Mouse (Mus musculus) left cerebral cortex, postnatal 25 days (tissue): ENCODE measurements around the gene Aldh6a1. TPM values are rescaled to one million over a fixed set of nuclear protein-coding genes. Genes with fewer than 3 reads are reported as not detected.

Source experiments
- DNase-seq, 2 experiments: peaks; one replicate each; pipeline ENCODE4 v3.0.0; 2022; ENCODE audit warnings: low spot score in 2 of 2, mixed read lengths in 1 of 2
- intact Hi-C: fragments of 180-260 bp; cut with DNase I; formaldehyde crosslinking; loops from one replicate; pipeline ENCODE4 v1.15.1; 2025
- total RNA-seq, 2 experiments: library from RNA; stranded (reverse); gene quantifications; 2 replicates each; pipeline ENCODE4 v1.2.3; 2021

The Aldh6a1 gene
- total RNA-seq, 2 experiments from 2014 or later, result 38.1 to 45.3 TPM

DNA sequence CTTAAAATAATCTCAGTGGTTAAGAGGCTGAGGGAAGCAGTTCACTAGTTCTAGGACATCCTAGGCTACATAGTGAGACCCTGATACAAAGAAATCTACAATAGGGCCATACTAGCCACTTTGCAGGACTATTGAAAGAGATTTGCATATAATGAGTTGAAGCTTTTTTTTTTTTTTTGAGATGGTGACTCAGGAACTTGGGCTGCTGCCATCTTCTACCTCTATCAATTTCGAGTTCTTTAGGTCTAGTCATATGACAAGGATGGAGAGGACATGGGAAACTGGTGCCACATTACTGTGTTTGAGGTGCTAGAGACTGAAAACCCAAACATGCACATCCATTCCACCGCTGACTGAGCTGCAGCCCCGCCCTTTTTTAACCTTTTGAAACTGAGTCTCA lies 26.8 kb downstream of the Aldh6a1 start:
- no peak for DNase-seq
- intact Hi-C loops, result no loop called here

DNA sequence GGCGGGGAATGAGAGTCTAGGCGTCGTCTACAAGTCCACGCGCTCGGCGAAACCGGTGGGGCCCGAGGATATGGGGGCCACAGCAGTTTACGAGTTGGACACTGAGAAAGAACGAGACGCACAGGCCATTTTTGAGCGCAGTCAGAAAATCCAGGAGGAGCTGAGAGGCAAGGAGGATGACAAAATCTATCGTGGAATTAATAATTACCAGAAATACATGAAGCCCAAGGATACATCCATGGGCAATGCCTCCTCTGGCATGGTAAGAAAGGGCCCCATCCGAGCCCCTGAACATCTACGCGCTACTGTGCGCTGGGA lies 33.2 kb downstream of the Aldh6a1 start:
- no peak for DNase-seq
- intact Hi-C loops, result loop anchor here (2.0 kb wide), 1 partner anchor 33 kb away; the partner anchor contains the start of genes Aldh6a1 and Lin52

- intact Hi-C loops, result loop anchor here (2.0 kb wide), 1 partner anchor 34 kb away; the partner anchor contains the start of genes Aldh6a1 and Lin52
- DNase-seq, result peak; percentile 87 to 88
Observed at GRCm38 (mm10) chr12:84416834-84417604, 33.8 kb downstream of the Aldh6a1 start, which contains the start of gene Rnf113a2. TSS of gene Rnf113a2 (plus strand) at chr12:84417196.

DNA sequence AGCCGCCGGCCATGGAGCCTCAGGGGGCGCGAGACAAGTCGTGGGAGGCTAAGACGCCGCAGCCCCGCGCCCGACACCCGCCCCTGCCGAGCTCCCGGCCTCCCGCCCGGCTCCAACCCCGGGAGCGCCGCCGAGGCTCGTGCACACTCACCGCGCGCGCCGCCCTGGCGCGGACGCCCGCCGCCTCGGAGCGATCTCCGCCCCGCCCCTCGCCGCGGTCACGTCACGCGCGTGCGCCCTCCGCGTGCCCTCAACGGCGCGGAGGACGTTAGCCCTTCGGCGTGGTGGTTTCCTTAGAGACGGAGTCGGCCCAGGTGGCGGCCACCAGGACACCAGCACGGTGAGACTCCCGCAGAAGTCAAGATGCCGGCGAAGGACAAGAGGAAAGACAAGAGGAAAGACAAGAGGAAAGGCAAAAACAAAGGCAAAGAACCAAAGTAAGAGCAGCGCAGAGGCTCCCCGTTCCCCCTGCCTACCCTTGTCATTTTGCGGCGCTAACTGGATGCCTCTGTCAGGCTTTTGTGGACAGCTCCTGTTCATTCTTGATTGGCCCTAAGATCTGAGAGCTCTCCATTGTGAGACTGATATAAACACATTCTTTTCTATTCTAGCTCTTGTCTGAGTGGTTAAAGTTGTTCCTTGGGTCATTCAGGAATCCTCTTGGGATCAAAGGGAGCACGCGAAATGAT lies 41.8 kb downstream of the Aldh6a1 start, which contains the start of the genes Entpd5 and Bbof1:
Gene Entpd5 (minus strand): TSS at position 211 of the 689 bp plus-strand sequence.
Gene Bbof1 (plus strand): TSS at position 253 of the 689 bp plus-strand sequence.
- intact Hi-C loops, result loop anchor here (5.0 kb wide), 1 partner anchor 47 kb away; the partner anchor contains the start of genes Coq6 and Fam161b
- peak; percentile 93 to 94 for DNase-seq

DNA sequence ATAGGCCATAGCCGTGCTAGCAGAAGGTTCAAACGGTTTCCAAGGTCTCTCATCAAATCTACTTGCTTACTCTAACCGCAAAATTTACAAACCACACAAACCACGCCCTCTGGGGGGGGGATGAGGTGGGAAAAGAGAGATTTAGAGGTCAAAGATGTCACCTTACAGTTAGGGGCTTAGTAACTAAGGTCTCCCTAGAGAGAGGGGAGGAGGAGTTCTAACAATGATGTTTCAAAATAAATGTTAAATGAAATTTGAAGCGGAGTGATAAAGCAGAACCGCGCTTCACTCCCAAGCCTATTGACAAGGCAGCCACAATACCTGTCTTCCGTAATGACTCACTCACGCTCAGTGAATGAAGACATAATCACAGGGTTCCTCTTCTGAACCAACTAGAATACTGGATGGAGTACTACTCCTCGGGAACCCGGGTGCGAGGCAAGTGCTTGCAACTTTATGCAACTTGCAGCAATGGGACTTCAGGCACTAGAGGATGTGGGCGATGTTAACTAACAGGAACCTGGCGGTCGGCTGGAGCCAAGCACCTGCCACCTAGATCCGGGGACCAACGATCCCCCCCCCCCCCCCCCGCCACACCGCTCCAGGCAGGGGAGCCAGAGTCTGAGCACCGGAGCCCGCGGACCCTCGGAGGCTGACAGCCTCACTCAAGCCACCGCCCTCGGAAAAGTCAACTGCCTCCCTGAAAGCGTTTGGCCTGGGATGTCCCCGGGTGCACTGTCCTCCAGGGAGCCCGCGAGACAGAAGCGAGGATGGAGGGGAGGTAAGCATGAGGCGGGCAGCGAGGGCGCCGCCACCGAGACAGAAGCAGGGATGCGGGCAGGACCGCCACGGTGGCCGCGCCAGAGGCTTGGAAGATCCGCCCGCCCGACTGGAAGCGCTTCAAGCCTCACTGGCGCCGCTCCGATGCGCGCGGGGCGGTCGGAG lies 42.7 kb downstream of the Aldh6a1 start:
- intact Hi-C loops, result loop anchor here (5.0 kb wide), 1 partner anchor 46 kb away; the partner anchor contains the start of genes Coq6 and Fam161b
- DNase-seq, result peak; percentile 31 to 46

GRCm38 (mm10) chr12:84407259-84407658 lies 43.5 kb downstream of the Aldh6a1 start:
- no peak for DNase-seq
- intact Hi-C loops, result loop anchor here (5.0 kb wide), 1 partner anchor 45 kb away; the partner anchor contains the start of genes Coq6 and Fam161b

DNA sequence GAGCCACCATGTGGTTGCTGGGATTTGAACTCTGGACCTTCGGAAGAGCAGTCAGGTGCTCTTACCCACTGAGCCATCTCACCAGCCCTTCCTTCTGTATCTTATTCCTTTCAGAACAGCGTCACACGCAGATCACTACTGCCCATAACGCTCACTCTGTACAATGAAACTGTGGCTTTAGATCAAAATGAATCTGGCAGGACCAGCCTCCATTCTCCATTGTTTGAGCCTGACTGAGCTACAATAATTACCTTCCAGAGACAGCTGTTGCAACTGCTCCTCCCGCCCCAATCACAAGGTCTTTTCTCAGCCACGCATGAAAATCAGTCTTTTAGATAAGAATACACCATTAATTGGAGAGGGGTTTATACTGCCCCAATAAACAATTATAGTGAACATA lies 46.3 kb downstream of the Aldh6a1 start:
- DNase-seq, result no peak
- intact Hi-C loops, result no loop called here

GRCm38 (mm10) chr12:84402923-84403322 lies 47.9 kb downstream of the Aldh6a1 start:
- DNase-seq, result no peak
- intact Hi-C loops, result no loop called here

DNA sequence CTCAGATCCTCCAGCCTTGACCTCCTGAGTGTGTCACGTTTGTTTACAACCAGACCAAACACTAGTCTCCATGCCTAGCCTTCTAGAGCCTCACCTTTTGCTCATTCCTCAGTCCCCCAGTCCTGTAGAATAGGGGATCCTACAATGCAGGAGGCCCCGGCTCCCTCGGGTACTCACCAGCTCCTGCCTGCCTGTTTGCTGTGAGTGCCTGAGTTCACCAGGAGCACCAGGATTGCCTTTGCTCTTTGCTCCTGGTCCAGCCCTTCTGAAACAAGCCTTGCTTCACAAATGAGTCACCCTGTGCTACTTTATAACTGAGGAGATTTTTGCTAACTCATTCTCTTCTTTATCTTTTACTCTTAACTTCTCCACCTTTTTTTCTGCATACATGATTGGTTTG lies 50.2 kb downstream of the Aldh6a1 start:
- no peak for DNase-seq
- intact Hi-C loops, result no loop called here

DNA sequence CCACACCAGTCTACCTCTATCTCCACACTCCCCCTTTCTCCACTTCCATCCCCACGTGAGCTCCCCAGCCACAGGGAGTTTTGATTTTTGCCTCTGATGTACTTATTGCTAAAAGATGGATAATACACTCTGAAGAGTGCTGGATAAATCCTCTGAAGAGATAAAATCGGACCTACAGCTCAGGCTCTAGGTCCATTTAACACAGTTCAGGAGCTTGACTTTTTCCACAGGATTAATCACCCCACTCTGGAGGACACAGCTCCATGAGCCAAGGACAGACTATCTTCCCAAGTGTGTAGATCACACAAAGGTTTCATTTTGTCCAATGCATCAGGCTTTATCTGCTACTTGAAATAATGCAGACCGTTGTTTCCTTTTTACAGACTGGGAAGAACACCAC lies 50.7 kb downstream of the Aldh6a1 start:
- intact Hi-C loops, result no loop called here
- DNase-seq, result no peak

DNA sequence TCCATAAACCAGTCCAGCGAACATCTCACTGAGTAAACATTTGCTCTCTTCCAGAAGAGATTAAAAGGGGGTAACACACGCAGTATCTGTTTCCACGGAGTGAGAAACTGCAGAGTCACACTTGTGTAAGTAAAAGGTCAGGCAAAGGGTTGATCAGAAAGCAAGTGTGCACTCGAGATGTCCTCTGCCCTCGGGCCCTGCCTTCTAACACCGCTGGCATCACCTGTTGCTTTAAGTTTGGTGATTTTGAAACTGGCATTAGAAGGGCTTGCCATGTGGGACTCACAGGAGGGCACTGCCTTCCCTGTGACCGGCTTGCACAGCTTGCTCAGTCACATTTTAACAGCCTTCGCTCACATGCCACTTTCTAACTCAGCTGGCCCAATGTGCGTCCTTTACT lies 51.1 kb downstream of the Aldh6a1 start:
- intact Hi-C loops, result no loop called here
- DNase-seq, result no peak

DNA sequence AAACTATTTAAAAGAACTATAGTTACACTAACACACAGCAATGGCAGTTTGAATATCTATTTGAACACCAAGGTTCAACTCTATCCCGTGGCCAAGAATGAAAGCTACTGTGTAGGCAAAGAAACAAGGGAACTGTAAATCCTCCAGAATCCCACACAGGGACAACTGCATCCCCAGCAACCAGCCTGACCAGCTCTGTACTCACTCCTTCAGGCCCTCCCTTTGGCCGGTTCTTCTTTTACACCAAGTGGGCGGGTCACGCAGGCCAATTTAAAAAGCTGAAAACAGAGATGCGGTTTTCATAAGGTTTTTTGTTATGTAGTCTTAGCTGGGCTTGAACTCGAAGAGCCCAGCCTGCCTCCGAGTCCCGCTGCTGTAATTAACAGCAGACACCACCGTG lies 51.7 kb downstream of the Aldh6a1 start:
- intact Hi-C loops, result no loop called here
- DNase-seq, result no peak

- intact Hi-C loops, result no loop called here
- DNase-seq, result no peak
Observed at GRCm38 (mm10) chr12:84398629-84399028, 52.2 kb downstream of the Aldh6a1 start.

- no peak for DNase-seq
- intact Hi-C loops, result no loop called here
Observed at GRCm38 (mm10) chr12:84397685-84398084, 53.1 kb downstream of the Aldh6a1 start.

GRCm38 (mm10) chr12:84396947-84397679 lies 53.7 kb downstream of the Aldh6a1 start:
- intact Hi-C loops, result no loop called here
- no peak for DNase-seq

GRCm38 (mm10) chr12:84393847-84394246 lies 57.0 kb downstream of the Aldh6a1 start:
- intact Hi-C loops, result no loop called here
- no peak for DNase-seq

GRCm38 (mm10) chr12:84392681-84393080 lies 58.1 kb downstream of the Aldh6a1 start:
- no peak for DNase-seq
- intact Hi-C loops, result no loop called here

GRCm38 (mm10) chr12:84390336-84390735 lies 60.5 kb downstream of the Aldh6a1 start:
- intact Hi-C loops, result no loop called here
- DNase-seq, result no peak
